Mouse (Mus musculus): ENCODE results near the gene Cel. TPM values are rescaled to one million over a fixed set of nuclear protein-coding genes. Genes with fewer than 3 reads are reported as not detected.

Cel gene
- total and polyA plus RNA-seq, 3 experiments, result not detected

DNA sequence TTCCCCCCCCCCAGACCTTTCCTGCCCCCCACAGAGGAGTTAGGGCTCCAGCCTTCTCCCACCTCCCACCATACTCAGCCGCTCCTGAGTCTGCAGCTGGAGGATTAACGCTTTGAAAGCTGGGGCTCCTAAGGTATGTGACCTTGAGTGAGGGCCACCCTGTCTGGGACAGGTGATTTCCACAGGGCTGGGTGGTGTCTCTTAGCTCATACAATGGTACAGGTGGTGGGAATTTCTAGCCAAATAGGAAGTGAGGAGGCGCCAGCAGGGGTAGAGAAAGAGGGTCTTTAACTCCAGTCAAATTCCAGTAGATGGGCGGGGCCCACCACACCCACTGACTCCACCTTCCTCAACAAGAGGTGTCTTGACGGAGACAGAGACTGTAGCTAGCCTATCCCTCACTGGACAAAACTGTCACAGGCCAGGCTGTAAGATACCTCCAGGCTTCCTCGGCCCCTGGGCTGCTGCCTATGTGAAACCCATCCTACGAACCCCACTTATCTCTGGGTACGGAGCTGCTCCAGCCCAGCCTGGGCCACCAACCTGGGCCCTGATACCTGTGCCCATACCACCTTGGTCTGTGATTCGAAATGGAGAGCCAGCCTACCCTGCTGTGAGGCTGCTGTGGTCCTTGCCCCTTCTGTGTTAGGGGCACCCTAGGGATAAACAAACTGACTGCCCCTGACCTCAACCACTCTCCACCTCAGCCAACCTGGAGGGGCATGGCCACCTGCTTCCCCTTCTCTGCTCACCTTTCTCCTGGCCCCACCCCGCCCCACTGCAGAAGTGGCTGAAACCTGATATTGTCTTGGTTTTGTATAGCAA is 44.4 kb upstream of the Cel start:
- peaks cover 5 to 50% of the 10 kb centered on the region in 2 experiments for H3K36me3 ChIP-seq (ENCODE audit: control insufficient read depth in 1 of 2, insufficient read depth in 2 of 2, low read length in 2 of 2)

DNA sequence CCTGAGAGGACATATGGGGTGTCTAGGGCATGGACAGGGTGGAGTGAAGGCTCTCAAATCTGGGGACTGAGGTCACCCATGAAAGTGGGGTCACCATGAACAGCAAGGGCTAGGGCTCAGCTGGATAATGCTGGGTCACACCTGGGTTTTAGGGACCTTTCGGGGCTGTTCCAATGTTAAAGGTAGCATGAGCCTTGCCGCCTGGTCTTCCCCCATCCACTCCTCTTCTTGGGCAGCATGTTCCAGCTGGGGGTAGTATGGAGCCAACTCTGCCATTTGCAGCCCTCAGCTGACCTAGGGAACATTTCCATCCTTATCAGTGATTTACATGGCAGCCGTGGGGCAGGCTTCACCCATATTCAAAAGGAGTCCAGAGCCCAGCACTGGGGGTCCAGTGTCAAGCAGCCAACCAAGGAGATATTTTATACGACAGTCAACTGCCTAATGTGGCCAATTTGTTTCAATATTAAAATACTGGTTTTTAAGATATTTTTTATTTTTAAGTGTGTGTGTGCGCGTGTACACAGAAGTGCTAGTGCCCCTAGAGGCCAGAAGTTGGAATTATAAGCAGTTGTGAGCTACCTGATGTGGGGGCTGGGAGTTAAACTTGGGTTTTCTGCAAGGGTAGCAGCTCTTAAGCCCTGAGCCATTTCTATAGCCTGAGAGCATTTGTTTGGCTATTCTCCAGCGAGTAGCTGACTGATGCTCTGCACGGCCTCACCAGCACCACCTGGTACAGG is 43.6 kb upstream of the Cel start:
- Histone ChIP-seq H3K4me1 (ENCODE audit: control insufficient read depth in 1 of 2, insufficient read depth in 2 of 2, low read length in 2 of 2) (peaks cover 12 to 54% of the 10 kb centered on the region in 2 experiments), H3K27ac (ENCODE audit: control insufficient read depth, low read depth, low read length) (peak overlapping the region; percentile 93), H3K9ac (ENCODE audit: control insufficient read depth, low read depth, low read length, poor library complexity, severe bottlenecking) (peak overlapping the region; percentile 59), H3K36me3 (ENCODE audit: control insufficient read depth in 1 of 2, insufficient read depth in 2 of 2, low read length in 2 of 2) (peaks cover 4 to 53% of the 10 kb centered on the region in 2 experiments), H3K27me3 (ENCODE audit: control insufficient read depth in 1 of 2, insufficient read depth in 2 of 2, low read length in 2 of 2) (no peaks in the 10 kb centered on the region), H3K79me2 (ENCODE audit: control insufficient read depth, insufficient read depth, low read length, poor library complexity) (peaks cover 2% of the 10 kb centered on the region; the same call in 1 of the 2 replicates), H3K9me3 (replicated peaks; ENCODE audit: insufficient read depth, low read length) (no peaks in the 10 kb centered on the region), H3K4me3 (ENCODE audit: control insufficient read depth in 1 of 2, insufficient read depth in 1 of 2, low read depth in 2 of 2, low read length in 2 of 2) (peak overlapping the region; percentile 5 to 8; a peak in 2 of 4 replicates)
- DNase-seq (ENCODE audit: low read depth, low spot score), result peak; percentile 86
- peak; percentile 29; the same call in 1 of the 2 replicates for TF ChIP-seq SIN3A (IDR thresholded peaks at IDR 0.05; ENCODE audit: low read length)
- TF ChIP-seq MEF2A (IDR thresholded peaks at IDR 0.05; ENCODE audit: extremely low read depth, insufficient replicate concordance, low read depth, low read length, poor library complexity, severe bottlenecking), result no peak
- TF ChIP-seq RAD21 (IDR thresholded peaks at IDR 0.05; ENCODE audit: low read depth, low read length), result peak; percentile 15; the same call in 1 of the 2 replicates
- no peak for TF ChIP-seq KAT2A (conservative IDR thresholded peaks at IDR 0.05; ENCODE audit: low read depth, low read length)
- TF ChIP-seq MAZ (IDR thresholded peaks at IDR 0.05; ENCODE audit: low read depth, low read length), result peak; percentile 80; the same call in 1 of the 2 replicates
- no peak for TF ChIP-seq POLR2AphosphoS5 (IDR thresholded peaks at IDR 0.05; ENCODE audit: borderline replicate concordance, low read depth, low read length)
- no peak for TF ChIP-seq NRF1 (IDR thresholded peaks at IDR 0.05; ENCODE audit: insufficient read depth, low read depth, low read length, poor library complexity, severe bottlenecking)
- TF ChIP-seq ZC3H11A (IDR thresholded peaks at IDR 0.05; ENCODE audit: low read depth, low read length), result peak; percentile 3; the same call in 1 of the 2 replicates
- TF ChIP-seq RCOR1 (IDR thresholded peaks at IDR 0.05; ENCODE audit: low read depth, low read length), result no peak
- TF ChIP-seq JUND (IDR thresholded peaks at IDR 0.05; ENCODE audit: low read depth, low read length), result no peak
- TF ChIP-seq POLR2A (IDR thresholded peaks at IDR 0.05; ENCODE audit: control insufficient read depth in 1 of 2, insufficient read depth in 1 of 2, low read depth in 1 of 2, low read length in 2 of 2, poor library complexity in 1 of 2), result no peak
- no peak; the same call in 1 of the 2 replicates for TF ChIP-seq TCF12 (IDR thresholded peaks at IDR 0.05; ENCODE audit: low read depth, low read length)
- no peak for TF ChIP-seq UBTF (IDR thresholded peaks at IDR 0.05; ENCODE audit: borderline replicate concordance, insufficient read depth, low read depth, low read length)
- TF ChIP-seq MYB (IDR thresholded peaks at IDR 0.05; ENCODE audit: low read depth, low read length), result no peak
- no peak for TF ChIP-seq E2F4 (IDR thresholded peaks at IDR 0.05; ENCODE audit: borderline replicate concordance, low read depth, low read length)
- TF ChIP-seq BHLHE40 (IDR thresholded peaks at IDR 0.05; ENCODE audit: borderline replicate concordance, low read depth, low read length), result no peak
- TF ChIP-seq MXI1 (IDR thresholded peaks at IDR 0.05; ENCODE audit: low read depth, low read length), result peak; percentile 53
- peak; percentile 61 for TF ChIP-seq HCFC1 (IDR thresholded peaks at IDR 0.05; ENCODE audit: low read depth, low read length)
- TF ChIP-seq GABPA (IDR thresholded peaks at IDR 0.05; ENCODE audit: low read depth, low read length), result no peak
- no peak for TF ChIP-seq USF1 (IDR thresholded peaks at IDR 0.05; ENCODE audit: low read depth, low read length)
- peak; percentile 16 for TF ChIP-seq CHD1 (IDR thresholded peaks at IDR 0.05; ENCODE audit: low read depth, low read length)

More for the DNA sequence above, 44.4 kb upstream of the Cel start:
- Histone ChIP-seq H3K9ac (ENCODE audit: control insufficient read depth, low read depth, low read length, poor library complexity, severe bottlenecking) (peak overlapping the region; percentile 59), H3K27me3 (ENCODE audit: control insufficient read depth in 1 of 2, insufficient read depth in 2 of 2, low read length in 2 of 2) (no peaks in the 10 kb centered on the region), H3K9me3 (replicated peaks; ENCODE audit: insufficient read depth, low read length) (no peaks in the 10 kb centered on the region), H3K4me3 (ENCODE audit: control insufficient read depth in 1 of 2, insufficient read depth in 1 of 2, low read depth in 2 of 2, low read length in 2 of 2) (no peak overlapping the region; a peak in 1 of 4 replicates), H3K79me2 (ENCODE audit: control insufficient read depth, insufficient read depth, low read length, poor library complexity) (peaks cover under 1% of the 10 kb centered on the region; the same call in 1 of the 2 replicates), H3K27ac (ENCODE audit: control insufficient read depth, low read depth, low read length) (peak overlapping the region; percentile 93), H3K4me1 (ENCODE audit: control insufficient read depth in 1 of 2, insufficient read depth in 2 of 2, low read length in 2 of 2) (peaks cover 11 to 48% of the 10 kb centered on the region in 2 experiments)
- TF ChIP-seq MXI1 (IDR thresholded peaks at IDR 0.05; ENCODE audit: low read depth, low read length) (0 out of 2 replicates have a peak, but pooled peaks have one; percentile 7), ZMIZ1 (IDR thresholded peaks at IDR 0.05; ENCODE audit: low read depth, low read length) (0 out of 2 replicates have a peak, but pooled peaks have one; percentile 23), CHD2 (IDR thresholded peaks at IDR 0.05; ENCODE audit: low read length) (no peak), MAX (IDR thresholded peaks at IDR 0.05; ENCODE audit: low read length) (no peak), POLR2AphosphoS2 (IDR thresholded peaks at IDR 0.05; ENCODE audit: low read length) (peak; percentile 76), MAZ (IDR thresholded peaks at IDR 0.05; ENCODE audit: low read depth, low read length) (0 out of 2 replicates have a peak, but pooled peaks have one; percentile 45), POLR2A (IDR thresholded peaks at IDR 0.05; ENCODE audit: control insufficient read depth in 1 of 2, insufficient read depth in 1 of 2, low read depth in 1 of 2, low read length in 2 of 2, poor library complexity in 1 of 2) (0 out of 4 replicates have a peak, but pooled peaks of 1 of the 2 experiments have one; percentile 23), GABPA (IDR thresholded peaks at IDR 0.05; ENCODE audit: low read depth, low read length) (no peak), POLR2AphosphoS5 (IDR thresholded peaks at IDR 0.05; ENCODE audit: borderline replicate concordance, low read depth, low read length) (peak; percentile 68), NELFE (IDR thresholded peaks at IDR 0.05; ENCODE audit: low read depth, low read length) (peak; percentile 29; the same call in 1 of the 2 replicates), SMC3 (IDR thresholded peaks at IDR 0.05; ENCODE audit: low read depth, low read length) (no peak; the same call in 1 of the 2 replicates), NRF1 (IDR thresholded peaks at IDR 0.05; ENCODE audit: insufficient read depth, low read depth, low read length, poor library complexity, severe bottlenecking) (no peak), HCFC1 (IDR thresholded peaks at IDR 0.05; ENCODE audit: low read depth, low read length) (peak; percentile 8; the same call in 1 of the 2 replicates)
- peak; percentile 68 for DNase-seq (ENCODE audit: low read depth, low spot score)
